Comparison of ENCODE assay signal across 9 mouse cellular contexts in the genomic region with DNA sequence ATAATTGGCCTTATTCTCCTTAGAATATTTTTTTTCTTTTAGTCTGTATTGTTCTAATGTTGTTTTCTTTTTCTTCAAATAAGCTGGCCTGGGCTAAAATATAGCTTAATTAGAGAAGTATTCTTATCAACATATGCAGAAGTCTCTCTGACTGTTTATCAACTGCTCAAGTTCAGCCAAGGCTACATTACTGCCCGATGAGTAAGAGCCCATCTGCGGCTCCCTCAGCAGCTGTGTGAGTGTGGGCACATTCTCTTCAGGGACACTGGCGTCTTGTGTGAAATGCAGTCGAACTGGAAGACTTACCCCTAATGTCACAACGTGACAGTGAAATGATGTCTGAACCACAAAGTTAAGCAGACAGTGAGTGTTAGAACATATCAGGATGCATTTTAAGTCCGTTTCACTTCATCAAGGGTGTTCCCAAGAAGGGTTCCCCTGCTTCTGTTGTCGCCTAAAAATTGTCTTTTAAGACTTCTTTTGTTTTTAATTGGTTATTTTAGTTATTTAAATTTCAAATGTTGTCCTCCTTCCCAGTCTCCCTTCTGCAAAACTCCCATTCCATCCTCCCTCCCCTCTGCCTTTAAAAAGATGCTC.
A peak's percentile ranks its signal among the peaks of the same experiment; 100 is the strongest.
DNase-seq lines count a peak whose midpoint lies in the region; ATAC-seq lines count a peak whose summit lies in the region.
"Had no signal": no experiment of that assay in that cellular context is flagged by ENCODE, and none has a peak within 500 bp of the region (broad histone marks: within the 10 kb centered on the region; RNA-seq: fewer than 3 reads in every experiment).

No protein-coding gene starts in this region.

- ATAC-seq in megakaryocyte, adult 5-6 weeks (ENCODE audit: poor library complexity, severe bottlenecking): no peak; the same call in 1 of the 2 replicates

- peak; percentile 30 for DNase-seq in c-Kit-positive CD71-positive TER-119-positive erythroid progenitor cells, embryonic 14.5 days (ENCODE audit: low spot score)
- peak; percentile 13 to 70 for DNase-seq in left cerebral cortex, postnatal 25 days (ENCODE audit: low spot score in 2 of 2)
- DNase-seq in spleen, postnatal 10 days (ENCODE audit: low spot score in 2 of 2): peak; percentile 27 to 44
- DNase-seq in layer of hippocampus, postnatal 10 days (ENCODE audit: low spot score in 2 of 2): no peak
- DNase-seq in embryo, embryonic 10.5 days (ENCODE audit: low spot score): no peak

- intact Hi-C loops in left cerebral cortex, postnatal 25 days (cut with DNase I): no loop called here

- H3K27me3 ChIP-seq in megakaryocyte, embryonic 14.5 days (replicated peaks): no peaks in the 10 kb centered on the region
- H3K27me3 ChIP-seq: kidney, embryonic 15.5 days had no signal

- H3K4me1 ChIP-seq in megakaryocyte, embryonic 14.5 days: peaks cover 9% of the 10 kb centered on the region
- H3K4me1 ChIP-seq: forebrain, embryonic 10.5 days; kidney, embryonic 15.5 days had no signal

- H3K9me3 ChIP-seq in megakaryocyte, embryonic 14.5 days: no peaks in the 10 kb centered on the region
- H3K9me3 ChIP-seq: forebrain, embryonic 10.5 days; kidney, embryonic 15.5 days had no signal

- H3K4me3 ChIP-seq in megakaryocyte, embryonic 14.5 days (replicated peaks): peak overlapping the region; percentile 71
- H3K4me3 ChIP-seq: forebrain, embryonic 10.5 days; kidney, embryonic 15.5 days had no signal

- no peaks in the 10 kb centered on the region for H3K36me3 ChIP-seq in megakaryocyte, embryonic 14.5 days (replicated peaks; ENCODE audit: low read length)
- H3K36me3 ChIP-seq: forebrain, embryonic 10.5 days; kidney, embryonic 15.5 days had no signal

Comparison
In these comparisons a context has a peak if more than half of its experiments do, and no peak if none do; other contexts are left out.
1. DNase-seq: peak in c-Kit-positive CD71-positive TER-119-positive erythroid progenitor cells, embryonic 14.5 days (single experiment), left cerebral cortex, postnatal 25 days (2 of 2) and spleen, postnatal 10 days (2 of 2); none in layer of hippocampus, postnatal 10 days (0 of 2) and embryo, embryonic 10.5 days (single experiment).